Mouse (Mus musculus): ENCODE measurements at regions not wholly inside any gene's neighbourhood (a gene's known extent, or its start where the extent isn't known, plus 50 kb on each side); places are given as distances from the start of the nearest gene placed in this dataset.

DNA sequence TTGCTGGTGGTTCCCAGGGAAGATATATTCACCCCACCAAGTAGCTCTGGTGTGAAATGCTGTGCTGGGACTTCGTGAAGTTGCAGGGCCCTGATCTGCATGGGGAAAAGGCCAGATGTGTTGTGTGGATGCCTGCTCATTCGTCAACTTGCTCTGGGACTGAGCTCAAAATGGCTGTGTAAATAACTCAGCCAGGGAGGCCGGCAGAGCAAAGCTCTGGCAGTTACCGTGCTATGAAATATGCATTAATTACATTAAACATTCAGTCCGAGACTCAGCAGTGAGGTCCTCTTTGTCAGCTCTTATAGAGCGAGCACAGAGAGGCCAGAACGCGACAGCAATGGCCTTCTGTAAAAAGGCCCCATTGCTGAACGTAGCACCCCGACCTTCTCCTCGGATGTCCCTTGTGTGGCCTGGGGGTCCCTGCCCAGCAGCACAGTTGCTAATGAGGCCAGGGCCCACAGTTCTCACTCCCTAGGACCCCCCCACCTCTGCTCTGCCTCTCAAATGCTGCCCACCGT, 287.1 kb upstream of the Prox1 start:
- no peak for TF ChIP-seq CTCF (IDR thresholded peaks at IDR 0.05; ENCODE audit: low read depth)
- TF ChIP-seq EP300 (IDR thresholded peaks at IDR 0.05; ENCODE audit: low read depth), result no peak

Data from liver, postnatal 0 days (tissue).